Mouse (Mus musculus) brain, embryonic 14.5 days (tissue): ENCODE results near the gene Tbc1d5.

Source experiments
- CTCF ChIP-seq: fragments of 200-500 bp; IDR thresholded peaks from 2 replicates; pipeline ENCODE4 v1.5.1; 2012; ENCODE audit warnings: inconsistent platforms, mild to moderate bottlenecking, moderate library complexity, borderline replicate concordance; ENCODE audit not compliant: insufficient read depth, insufficient read length; ENCODE audit errors: extremely low read depth
- POLR2A ChIP-seq: fragments of 200-500 bp; IDR thresholded peaks from 2 replicates; pipeline ENCODE4 v1.6.1; 2012; ENCODE audit warnings: mild to moderate bottlenecking, inconsistent platforms, borderline replicate concordance; ENCODE audit not compliant: poor library complexity, insufficient read depth, insufficient read length, severe bottlenecking; ENCODE audit errors: extremely low read depth

- TF ChIP-seq CTCF (no peak), POLR2A (no peak)
These were observed 74.9 kb downstream of the Tbc1d5 start for GRCm38 (mm10) chr17:51104294-51104693.
